Mouse (Mus musculus): Measurements from ENCODE around the gene Tmem212.
A peak's percentile ranks its signal among the peaks of the same experiment; 100 is the strongest.

Tmem212 gene

DNA sequence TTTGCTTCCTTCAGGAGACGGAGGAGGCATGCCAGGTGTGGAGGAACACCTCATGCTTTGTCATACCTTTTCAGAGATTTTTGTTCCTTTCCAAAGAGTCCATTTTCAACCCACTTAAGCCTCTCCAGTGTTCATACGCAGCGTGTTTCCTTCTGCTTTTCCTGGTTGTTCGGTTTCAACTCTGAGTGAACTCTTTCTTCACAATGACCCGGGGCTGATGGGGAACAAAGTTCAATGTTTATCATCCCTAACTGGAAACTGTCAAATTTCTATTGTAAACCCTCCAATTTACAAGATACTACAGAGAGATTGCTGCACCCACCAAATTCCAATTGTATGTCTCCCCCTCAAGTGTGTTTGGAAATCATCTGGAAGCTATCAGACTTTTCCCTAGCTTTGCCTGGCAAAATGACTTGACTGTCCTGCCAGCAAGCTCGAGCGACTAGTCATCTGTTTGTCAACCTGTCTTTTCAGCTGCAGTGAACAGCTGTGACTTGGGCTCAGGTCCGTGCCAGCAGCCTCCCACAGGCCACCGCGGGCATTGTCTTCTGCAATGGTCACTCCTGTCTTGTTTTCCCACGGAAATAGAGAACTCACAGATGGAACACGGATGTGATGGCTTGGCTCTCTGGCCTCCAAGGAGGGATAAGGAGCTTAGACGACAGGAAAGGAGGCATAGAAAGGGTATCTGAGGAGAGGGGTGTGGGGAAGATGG is 3.0 kb upstream of the Tmem212 start:
- DNase-seq (ENCODE audit: low spot score in 2 of 2) = peak; percentile 46 to 62

DNA sequence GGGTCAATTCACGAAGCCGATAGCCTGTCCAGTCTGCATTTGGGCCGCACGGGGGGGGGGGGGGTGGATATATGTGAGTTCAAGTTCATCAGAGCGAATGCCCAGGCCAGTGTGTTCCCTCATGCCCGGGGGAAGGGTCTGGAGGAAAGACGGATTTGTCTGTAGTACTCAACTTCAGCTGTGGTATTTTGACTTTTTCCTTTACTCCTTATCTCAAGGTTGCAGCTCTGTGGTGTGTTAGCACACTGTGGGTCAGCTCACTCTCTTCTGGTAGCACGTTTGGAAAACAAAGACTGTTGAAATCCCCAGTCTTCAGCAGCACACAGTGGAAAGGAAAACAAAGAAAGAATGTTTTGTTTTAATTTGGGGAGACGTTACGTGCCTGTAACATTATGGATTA is 2.0 kb upstream of the Tmem212 start:
- no peak for DNase-seq (ENCODE audit: low spot score in 2 of 2)

DNA sequence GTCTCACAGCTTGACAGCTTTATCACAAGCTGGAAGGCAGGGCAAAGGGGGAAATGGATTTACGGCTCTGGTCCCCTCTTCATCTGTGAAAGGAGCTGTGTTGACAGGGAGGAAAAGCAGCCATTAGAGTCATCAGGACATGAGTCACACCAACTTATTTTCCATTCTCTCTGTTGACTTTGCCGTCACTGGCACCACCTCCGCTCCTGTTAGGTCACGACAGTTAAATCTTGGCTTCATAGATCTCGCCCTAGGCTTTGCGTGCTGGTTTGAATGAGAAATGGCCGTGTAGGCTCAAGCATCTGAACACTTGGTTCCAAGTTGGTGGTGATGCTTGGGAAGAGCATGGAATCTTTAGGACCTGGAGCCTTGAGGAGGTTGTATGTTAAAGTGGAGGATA is 9.6 kb downstream of the Tmem212 start:
- no peak for DNase-seq (ENCODE audit: low spot score in 2 of 2)

DNA sequence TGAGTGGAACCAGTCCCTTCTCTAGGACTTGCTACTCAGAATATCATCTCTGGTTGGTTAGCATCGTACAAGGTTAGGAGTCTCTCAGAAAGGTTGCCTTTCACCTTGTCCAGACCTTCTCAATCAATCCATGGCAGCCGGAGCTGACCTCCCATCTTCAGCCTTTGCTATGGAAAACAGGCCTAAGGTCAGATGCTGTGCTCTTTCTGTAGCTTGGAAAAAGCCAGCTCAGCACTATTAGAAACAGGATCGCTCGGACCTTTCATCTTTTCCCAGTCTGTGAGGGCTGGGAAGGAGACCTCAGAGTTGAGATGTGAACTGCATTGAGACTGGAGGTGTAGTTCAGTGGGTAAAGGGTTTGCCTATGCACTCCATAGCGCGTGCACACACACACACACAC is 10.6 kb downstream of the Tmem212 start:
- DNase-seq (ENCODE audit: low spot score in 2 of 2) = no peak

DNA sequence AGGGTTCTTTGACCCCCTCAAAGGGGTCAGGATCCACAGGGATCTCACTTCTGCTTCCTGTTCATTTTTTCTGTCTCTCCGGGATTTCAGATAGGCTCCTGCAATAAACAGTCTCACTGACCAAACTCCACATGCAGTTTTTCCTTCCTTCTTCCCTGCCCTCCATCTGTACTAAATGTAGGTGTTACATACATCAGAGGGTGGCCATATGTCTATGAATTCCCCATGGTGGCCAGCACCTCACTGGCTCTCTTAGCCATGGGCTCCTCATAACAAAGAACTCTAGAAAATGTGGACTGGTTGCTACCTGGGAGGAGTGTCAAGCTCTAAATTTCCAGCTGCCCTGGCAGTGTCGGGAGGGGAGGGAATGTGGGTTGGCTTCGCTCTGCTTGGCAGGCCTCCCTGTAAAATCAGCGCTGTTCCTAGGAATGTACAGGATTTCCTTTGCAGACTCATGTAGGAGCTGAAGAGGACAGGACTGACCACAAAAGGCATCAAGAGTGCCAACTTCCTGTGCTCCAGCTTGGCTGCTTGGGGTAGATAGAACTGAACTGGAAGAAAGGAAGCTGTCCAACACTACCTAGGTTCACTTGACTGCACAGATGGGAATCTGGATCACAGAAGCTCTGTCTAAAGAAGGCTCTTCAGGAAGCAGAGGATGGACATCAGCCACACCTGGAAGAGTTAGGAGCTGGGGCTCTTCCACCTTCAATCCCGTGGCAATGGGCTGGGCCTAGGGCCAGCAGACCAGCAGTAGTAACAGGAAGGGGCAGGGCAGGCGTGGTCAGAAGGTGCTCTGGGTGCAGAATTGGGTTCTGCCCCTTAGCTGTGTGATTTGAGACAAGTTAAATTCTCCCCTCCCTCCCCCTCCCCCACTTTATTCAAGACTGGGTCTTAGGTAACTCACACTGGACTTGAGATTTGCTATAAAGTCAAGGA is 14.0 kb downstream of the Tmem212 start:
- no peak for DNase-seq (ENCODE audit: low spot score in 2 of 2)

DNA sequence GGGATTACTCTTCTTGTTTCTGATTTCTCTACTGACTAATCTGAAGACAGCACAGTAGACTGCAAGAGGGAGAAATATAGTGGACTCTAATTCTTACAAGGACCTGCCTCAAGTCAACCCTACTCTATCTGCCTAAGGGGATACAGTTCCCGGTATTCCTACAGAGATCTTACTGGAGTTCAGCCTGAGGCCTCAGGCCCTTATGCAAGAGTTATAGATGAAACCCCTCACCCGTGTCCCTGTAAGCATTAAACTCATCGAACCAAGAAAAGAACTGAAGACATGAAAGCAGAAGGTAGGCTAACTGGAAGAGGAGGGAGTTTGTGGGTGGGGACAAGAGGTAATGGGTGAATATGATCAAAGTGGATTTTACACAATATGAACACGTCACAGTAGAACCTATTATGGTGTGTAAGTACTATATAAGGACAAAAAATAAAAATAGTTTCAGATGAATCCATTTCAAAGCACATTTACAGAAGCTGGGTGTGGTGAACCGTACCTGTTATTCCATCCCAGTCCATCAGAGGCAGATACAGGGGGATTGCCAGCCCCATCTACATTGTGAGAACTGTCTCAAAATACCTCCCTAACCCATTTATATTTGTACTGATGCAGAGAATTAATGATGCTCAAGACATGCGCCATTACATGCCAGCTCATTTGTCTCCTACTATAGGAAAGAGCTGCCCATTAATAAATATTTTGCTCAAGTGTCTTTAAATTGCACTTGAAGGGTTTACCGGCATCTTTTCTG is 17.1 kb downstream of the Tmem212 start:
- no peak for DNase-seq (ENCODE audit: low spot score in 2 of 2)

DNA sequence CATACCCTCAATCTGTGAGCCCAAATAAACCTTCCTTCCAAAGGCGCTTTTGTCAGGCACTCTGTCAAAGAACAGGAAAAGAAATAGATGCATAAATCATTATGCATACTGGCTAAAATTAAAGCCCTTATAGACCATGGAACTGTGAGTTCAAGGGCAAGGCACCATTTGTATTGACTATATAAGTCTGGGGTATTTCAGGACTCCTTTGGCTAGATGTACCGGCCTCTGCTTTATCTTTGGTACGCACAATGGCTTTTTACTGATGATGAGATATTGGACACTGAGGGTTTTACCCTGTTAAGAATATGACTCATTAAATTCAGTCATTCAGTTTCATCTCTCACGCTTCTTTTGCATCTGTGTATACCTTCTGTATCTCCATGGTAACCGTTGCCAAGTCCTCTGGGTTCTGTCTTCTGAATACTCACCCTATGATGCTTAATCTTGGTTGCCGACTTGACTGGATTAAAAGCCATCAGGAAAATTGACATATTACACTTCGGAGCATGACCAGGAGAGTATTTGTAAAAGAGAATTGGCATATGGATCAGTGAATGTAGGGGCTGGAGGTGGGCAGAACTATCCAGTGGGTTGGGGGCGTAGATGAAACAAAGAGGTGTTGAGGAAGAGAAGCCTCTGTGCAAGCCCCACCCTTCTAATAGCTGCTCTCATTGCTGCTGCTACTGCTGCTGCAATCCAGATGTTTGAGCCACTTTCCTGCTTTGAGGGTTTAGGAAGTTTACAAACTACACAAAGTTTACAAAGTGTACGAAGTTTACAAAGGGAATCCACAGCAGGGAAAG is 22.7 kb downstream of the Tmem212 start:
- no peak for DNase-seq (ENCODE audit: low spot score in 2 of 2)

DNA sequence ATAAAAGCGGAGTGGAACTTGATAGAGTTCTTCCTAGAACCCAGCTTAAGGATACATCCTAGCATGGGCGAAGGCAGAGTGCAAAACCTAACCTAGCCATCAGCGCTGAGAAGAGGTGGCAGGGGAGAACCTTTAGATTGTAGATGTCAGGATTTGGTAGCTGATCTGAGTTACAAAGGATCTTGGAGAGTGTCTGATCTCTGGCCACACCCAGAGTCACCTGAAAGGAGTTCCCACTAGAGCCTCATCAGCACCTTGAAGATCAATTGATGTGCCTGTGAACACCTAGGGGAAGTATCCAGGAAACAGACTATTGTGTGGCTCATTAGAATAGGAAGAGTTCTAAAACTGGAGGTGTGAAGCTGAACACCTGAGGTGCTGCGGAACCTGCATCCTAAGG is 23.7 kb downstream of the Tmem212 start:
- DNase-seq (ENCODE audit: low spot score in 2 of 2) = no peak

DNA sequence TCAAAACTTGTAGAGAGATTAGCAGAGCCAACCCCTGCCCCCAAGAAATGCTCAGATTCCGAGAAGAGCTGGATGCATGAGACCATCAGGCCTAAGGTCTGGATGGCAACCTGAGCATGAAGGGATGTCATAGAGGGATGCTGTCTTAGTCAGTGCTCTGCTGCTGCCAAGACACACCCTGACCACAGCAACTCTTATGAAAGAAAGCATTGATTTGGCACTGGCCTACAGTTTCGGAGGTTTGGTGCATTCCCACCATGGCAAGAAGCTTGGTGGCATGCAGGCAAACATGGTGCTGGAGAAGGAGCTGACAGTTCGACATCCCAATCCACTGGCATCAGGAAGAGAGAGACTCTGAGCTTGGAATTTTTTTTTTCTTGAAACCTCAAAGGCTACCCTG is 24.3 kb downstream of the Tmem212 start:
- DNase-seq (ENCODE audit: low spot score in 2 of 2) = no peak

DNA sequence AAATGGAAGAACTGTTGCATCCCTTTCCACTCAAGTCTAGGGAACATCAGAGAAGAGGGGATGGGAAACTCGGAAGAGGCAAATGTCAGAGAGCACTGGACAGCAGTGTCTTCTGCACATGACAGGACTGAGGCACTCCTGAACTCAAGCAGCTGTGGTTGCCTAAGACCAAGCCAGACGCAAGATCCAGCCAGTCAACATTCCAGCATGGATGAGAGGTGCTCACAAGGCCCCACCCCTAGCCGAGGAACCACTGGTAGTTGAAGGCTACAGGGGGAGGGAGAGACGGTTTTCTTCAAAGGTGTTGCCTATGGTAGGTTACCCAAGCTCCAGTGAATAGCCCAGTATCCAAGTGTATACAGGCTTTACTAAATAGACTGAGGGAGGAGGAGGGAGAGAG is 24.8 kb downstream of the Tmem212 start:
- no peak for DNase-seq (ENCODE audit: low spot score in 2 of 2)

DNA sequence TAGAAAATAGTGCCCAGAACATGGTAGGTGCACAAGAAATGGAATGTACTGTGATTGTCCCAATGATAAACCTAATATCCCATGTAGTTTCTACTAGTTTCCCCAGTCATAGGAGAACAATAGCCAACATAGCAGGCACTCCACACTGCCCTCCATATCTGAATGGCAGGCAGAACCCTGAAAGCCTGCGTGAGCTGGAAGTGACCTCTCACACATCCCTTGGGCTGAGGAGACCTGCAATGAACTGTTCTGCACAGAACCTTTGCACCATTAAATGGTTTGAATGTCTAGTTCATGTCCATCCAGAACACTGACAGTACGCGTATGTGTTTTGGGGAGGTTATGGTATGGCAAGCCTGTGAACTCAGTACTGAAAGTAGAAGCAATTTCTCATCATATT is 27.5 kb downstream of the Tmem212 start:
- DNase-seq (ENCODE audit: low spot score in 2 of 2) = no peak

DNA sequence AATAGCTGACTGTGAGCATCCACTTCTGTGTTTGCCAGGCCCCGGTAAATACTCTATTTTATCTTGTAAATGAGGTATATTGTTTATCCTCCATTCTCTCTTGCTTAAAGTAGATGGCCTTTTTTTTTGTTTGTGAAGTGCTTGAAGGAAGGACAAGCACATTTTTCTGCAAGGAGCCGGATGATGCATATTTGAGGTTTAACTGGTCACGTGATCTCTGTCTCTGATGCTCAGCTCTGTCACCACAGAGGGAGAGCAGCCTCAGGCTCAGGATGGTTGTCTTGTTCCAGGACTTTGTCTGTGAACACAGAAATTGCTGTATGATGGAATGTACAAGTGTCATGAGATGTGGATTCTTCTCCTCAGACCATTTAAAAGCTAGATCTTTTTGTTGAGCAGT is 28.4 kb downstream of the Tmem212 start:
- DNase-seq (ENCODE audit: low spot score in 2 of 2) = no peak

DNA sequence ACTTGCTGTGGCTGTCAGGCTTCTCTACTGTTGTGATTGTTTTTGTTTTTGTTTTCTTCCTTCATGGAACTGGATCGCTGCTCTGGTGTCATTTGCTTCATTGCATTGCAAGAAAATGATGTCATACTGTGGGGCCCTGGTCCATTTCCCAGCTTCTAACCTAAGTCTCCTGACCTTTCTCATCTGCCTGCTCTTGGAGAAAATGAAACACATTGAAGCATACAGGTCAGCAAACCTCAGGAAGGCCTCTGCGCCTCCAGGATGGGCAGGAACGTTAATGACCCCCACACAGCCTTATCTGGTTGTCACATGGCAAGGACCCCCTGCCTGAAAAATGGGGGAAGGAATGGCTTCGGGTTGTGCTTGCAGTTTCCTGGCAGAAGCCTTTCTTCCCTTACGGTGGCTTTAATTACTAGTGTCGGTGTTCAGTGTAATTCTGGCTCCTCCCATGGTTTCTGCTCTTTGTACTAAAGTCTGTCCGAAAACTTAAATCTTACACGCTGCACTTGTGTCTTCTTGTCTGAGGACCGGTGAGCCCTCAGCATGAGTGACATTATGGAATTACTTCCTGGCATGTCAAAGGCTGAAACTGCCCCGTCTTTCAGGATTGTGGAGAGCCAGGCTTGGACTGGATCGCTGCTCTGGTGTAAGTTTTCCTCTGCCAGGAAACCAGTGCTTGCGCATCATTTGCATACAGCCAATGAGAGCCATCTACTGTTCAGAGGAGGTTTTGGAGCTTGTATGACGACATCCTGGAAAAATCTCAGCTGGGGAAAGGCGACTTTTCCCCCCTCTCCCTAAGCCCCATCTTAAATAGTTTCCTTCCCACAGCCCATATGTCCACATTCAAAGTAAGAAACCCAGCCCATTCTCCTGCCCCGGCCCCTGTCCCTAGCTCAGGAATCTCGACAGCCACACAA is 33.1 kb downstream of the Tmem212 start:
- peak; percentile 59 to 74 for DNase-seq (ENCODE audit: low spot score in 2 of 2)

DNA sequence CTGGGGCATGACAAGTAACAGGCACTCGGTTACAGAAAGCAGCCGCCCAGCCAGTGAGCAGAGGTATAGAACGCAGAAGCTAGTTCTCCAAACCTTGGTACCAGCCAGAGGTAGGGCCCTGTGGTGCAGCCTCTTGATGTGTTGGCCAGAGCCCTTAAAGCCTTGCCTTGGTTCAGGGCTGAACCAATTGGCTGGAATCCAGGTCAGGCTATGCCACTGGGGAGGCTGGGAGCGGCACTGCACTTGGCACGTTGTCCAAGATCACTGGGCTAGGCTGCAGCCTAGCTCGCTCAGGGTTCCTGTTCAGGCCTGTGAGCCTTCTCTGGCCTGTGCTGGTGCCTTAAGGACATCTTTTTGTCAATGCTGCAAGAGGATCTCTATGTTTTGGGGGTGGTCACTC is 34.6 kb downstream of the Tmem212 start:
- DNase-seq (ENCODE audit: low spot score in 2 of 2) = peak; percentile 68 to 84

DNA sequence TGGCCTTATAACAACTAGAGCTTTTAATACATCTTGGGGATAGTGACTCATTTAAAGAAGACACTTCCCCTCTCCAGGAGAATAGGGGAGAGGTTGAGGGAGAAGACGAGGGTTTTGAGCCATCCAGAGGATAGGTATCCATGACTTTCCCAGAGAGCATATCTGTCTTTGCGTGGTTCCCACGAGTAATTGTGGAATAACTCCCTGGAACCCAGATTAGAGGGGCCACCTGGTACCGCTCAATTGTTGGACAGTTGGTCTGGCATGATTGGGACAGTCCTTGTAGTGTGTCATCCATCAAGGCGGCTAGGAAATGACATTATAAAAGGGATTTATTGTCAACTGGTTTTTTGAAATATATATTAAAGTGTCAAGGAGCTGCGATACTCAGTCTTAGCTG is 35.1 kb downstream of the Tmem212 start:
- no peak for DNase-seq (ENCODE audit: low spot score in 2 of 2)

DNA sequence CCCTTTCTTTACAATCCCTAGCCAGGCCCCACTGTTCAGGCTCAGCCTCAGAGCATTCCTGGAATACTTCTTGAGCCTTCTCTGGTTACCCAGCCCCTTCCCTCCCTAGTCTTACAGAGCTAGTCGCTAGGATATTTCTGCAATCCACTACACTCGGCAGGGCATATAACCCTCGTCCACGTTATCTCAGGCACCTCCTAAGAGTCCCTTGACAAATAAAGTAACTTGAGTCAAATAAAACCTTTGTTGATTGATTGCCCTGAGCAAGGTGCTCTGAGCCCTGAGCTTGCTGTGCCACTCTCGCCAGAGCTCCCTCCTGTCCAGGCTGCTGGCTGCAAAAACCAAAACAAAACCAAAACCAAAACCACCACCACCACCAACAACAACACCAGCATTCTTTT is 37.0 kb downstream of the Tmem212 start:
- peak in 1 of 2 experiments; percentile 12 for DNase-seq (ENCODE audit: low spot score in 2 of 2)

DNA sequence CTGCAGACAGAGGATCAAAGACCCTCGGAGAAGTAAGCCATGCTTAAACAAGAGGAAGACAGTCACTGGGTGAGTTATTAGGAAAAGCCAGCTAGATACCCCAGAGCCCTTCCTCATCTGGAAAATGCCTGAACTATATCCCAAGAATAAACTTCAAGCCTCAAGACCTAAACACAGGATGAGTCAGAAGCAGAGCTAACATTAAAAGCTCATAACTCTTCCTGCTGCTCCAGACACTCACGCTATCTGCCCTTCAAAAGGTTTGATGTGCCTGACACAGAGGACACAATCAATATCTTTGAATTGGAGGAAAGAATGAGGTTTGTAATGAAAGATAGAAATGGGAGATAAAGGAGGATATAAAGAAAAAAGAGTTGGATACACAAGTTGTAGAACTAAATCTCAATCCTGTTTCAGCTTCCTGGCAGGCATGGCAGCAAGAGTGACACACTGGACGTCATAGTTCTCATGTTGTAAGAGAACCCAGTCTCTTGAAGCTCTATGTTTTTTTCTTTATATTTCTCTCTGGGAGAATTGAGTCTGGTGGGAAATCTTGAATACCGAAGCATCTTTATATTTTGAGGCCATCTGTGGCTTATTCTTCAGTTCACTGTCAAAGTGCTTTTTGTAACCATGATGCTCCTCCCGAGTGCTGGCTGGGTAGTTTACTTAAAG is 37.6 kb downstream of the Tmem212 start:
- DNase-seq (ENCODE audit: low spot score in 2 of 2) = no peak

DNA sequence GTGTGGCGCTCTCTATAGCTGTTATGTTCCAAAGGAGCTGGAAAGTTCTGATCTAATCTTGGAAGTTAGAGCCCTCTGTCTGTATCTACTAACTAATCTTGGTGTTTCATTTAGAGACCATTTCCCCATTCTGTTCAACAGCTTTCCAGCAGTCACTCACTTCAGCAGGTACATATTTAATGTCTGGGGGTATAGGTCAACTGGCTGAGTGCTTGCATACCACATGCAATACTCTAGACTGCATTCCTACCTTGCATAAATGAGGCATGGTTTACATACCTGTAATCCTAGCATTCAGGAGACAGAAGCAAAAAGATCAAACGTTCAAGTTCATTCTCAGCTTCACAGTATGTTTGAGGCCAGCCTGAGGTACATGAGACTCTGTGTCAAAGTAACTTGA is 39.9 kb downstream of the Tmem212 start:
- no peak for DNase-seq (ENCODE audit: low spot score in 2 of 2)

DNA sequence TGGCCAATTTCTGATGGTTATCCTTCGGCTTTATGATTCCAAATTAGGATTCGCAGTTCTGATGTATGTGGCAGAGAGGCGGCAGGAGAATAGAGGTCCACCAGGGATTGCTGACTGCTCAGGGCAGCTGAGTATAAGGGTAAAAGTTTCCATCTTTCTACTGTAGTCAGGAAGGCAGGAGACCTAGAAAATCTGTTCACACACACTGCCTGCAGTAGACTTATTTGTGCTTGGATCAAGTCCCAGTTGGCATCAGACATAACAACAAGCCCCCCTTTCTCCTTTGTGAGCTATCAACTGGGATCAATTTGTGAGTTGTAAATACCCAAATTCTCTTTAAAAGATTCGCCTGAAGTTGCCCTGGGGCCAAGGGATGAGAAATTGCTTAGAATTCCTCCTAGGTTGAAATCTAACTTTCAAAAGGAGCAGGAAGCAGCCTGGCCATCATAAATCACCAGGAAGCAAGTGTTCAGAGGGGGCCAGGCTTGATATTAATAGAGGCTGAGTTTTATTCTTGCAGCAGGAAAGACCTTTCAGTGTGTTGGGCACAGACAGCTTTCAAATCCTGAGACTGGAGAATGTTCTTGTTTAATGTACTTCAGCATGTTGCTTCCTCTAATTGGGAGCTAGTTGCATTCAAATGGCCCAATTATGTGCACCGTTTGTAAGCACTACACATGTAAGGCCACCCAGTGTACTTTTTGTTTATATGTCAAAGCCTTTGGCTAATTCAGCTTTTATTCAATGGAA is 41.6 kb downstream of the Tmem212 start:
- DNase-seq (ENCODE audit: low spot score in 2 of 2) = no peak
